10 mouse cellular contexts compared by ENCODE assay signal in genomic region chr8:26689479-26690177, GRCm38 (mm10).
DNase-seq lines count a peak whose midpoint lies in the region; ATAC-seq and TF ChIP-seq lines count a peak whose summit lies in the region.
"Had no signal": no experiment of that assay in that cellular context is flagged by ENCODE, and none has a peak within 500 bp of the region (broad histone marks: within the 10 kb centered on the region; RNA-seq: fewer than 3 reads in every experiment).

No protein-coding gene starts in this region.

- H3K9ac ChIP-seq in forebrain, embryonic 13.5 days = no peak overlapping the region
- H3K9ac ChIP-seq in forebrain, embryonic 11.5 days (ENCODE audit: low read length) = no peak overlapping the region
- H3K9ac ChIP-seq in intestine, postnatal 0 days (ENCODE audit: low read depth, low read length) = no peak overlapping the region
- H3K9ac ChIP-seq in stomach, postnatal 0 days (ENCODE audit: low read length) = no peak overlapping the region

- no peak for DNase-seq in forebrain, embryonic 11.5 days (ENCODE audit: low spot score)
- peak; percentile 2 to 5 for DNase-seq in urinary bladder, postnatal 36 days (ENCODE audit: low spot score in 2 of 2)
- DNase-seq in urinary bladder, postnatal 25 days (ENCODE audit: low spot score) = no peak
- no peak for DNase-seq in stomach, postnatal 0 days (ENCODE audit: low spot score)
- DNase-seq in right cerebral cortex, adult 18-20 months = no peak
- no peak for DNase-seq in adrenal gland, postnatal 10 days
- DNase-seq: right cerebral cortex, postnatal 25 days had no signal

- H3K4me2 ChIP-seq in forebrain, embryonic 13.5 days = no peak overlapping the region
- H3K4me2 ChIP-seq in forebrain, embryonic 11.5 days (ENCODE audit: low read depth, low read length, severe bottlenecking) = no peak overlapping the region
- H3K4me2 ChIP-seq in intestine, postnatal 0 days (replicated peaks; ENCODE audit: low read depth) = no peak overlapping the region
- H3K4me2 ChIP-seq in stomach, postnatal 0 days (replicated peaks; ENCODE audit: low read depth) = no peak overlapping the region

- no peaks in the 10 kb centered on the region for H3K27me3 ChIP-seq in forebrain, embryonic 13.5 days
- H3K27me3 ChIP-seq in forebrain, embryonic 11.5 days (ENCODE audit: control insufficient read depth, insufficient read depth, low read length) = no peaks in the 10 kb centered on the region
- H3K27me3 ChIP-seq in intestine, postnatal 0 days (replicated peaks; ENCODE audit: control insufficient read depth, insufficient read depth, low read length) = no peaks in the 10 kb centered on the region
- no peaks in the 10 kb centered on the region for H3K27me3 ChIP-seq in stomach, postnatal 0 days (ENCODE audit: control insufficient read depth, insufficient read depth, low read length)
- H3K27me3 ChIP-seq: megakaryocyte, embryonic 14.5 days had no signal

- H3K4me3 ChIP-seq in forebrain, embryonic 13.5 days = no peak overlapping the region
- no peak overlapping the region for H3K4me3 ChIP-seq in forebrain, embryonic 11.5 days (ENCODE audit: low read depth, low read length)
- no peak overlapping the region for H3K4me3 ChIP-seq in intestine, postnatal 0 days (ENCODE audit: low read depth, low read length)
- no peak overlapping the region for H3K4me3 ChIP-seq in stomach, postnatal 0 days (ENCODE audit: low read depth, low read length)
- H3K4me3 ChIP-seq: megakaryocyte, embryonic 14.5 days had no signal

- H3K4me1 ChIP-seq in forebrain, embryonic 13.5 days = peaks cover 23% of the 10 kb centered on the region
- no peaks in the 10 kb centered on the region for H3K4me1 ChIP-seq in forebrain, embryonic 11.5 days (replicated peaks; ENCODE audit: control insufficient read depth, insufficient read depth, low read length)
- no peaks in the 10 kb centered on the region for H3K4me1 ChIP-seq in intestine, postnatal 0 days (replicated peaks; ENCODE audit: control insufficient read depth, insufficient read depth, low read length)
- no peaks in the 10 kb centered on the region for H3K4me1 ChIP-seq in stomach, postnatal 0 days (replicated peaks; ENCODE audit: control insufficient read depth, insufficient read depth)
- H3K4me1 ChIP-seq: megakaryocyte, embryonic 14.5 days had no signal

- TF ChIP-seq EP300 in stomach, postnatal 0 days (optimal IDR thresholded peaks at IDR 0.05) = no peak

- H3K9me3 ChIP-seq in forebrain, embryonic 13.5 days (replicated peaks) = no peaks in the 10 kb centered on the region
- no peaks in the 10 kb centered on the region for H3K9me3 ChIP-seq in forebrain, embryonic 11.5 days (ENCODE audit: control insufficient read depth, low read length)
- no peaks in the 10 kb centered on the region for H3K9me3 ChIP-seq in intestine, postnatal 0 days (ENCODE audit: control insufficient read depth)
- H3K9me3 ChIP-seq in stomach, postnatal 0 days (ENCODE audit: control insufficient read depth, low read length) = no peaks in the 10 kb centered on the region

- peak; percentile 71 for ATAC-seq in forebrain, embryonic 13.5 days
- no peak for ATAC-seq in forebrain, embryonic 11.5 days (replicated peaks; ENCODE audit: low FRiP score)
- no peak for ATAC-seq in intestine, postnatal 0 days
- peak; percentile 74; the same call in 1 of the 2 replicates for ATAC-seq in stomach, postnatal 0 days (ENCODE audit: low FRiP score, low TSS enrichment)

- H3K36me3 ChIP-seq in forebrain, embryonic 13.5 days (ENCODE audit: poor library complexity, severe bottlenecking) = no peaks in the 10 kb centered on the region
- H3K36me3 ChIP-seq in forebrain, embryonic 11.5 days (ENCODE audit: control insufficient read depth, insufficient read depth, low read length) = no peaks in the 10 kb centered on the region
- no peaks in the 10 kb centered on the region for H3K36me3 ChIP-seq in intestine, postnatal 0 days (ENCODE audit: control insufficient read depth, insufficient read depth)
- no peaks in the 10 kb centered on the region for H3K36me3 ChIP-seq in stomach, postnatal 0 days (ENCODE audit: control insufficient read depth, insufficient read depth, low read length)

- H3K27ac ChIP-seq in forebrain, embryonic 13.5 days = peak overlapping the region; percentile 48; the same call in 1 of the 2 replicates
- no peak overlapping the region for H3K27ac ChIP-seq in forebrain, embryonic 11.5 days (ENCODE audit: low read depth, low read length)
- H3K27ac ChIP-seq in intestine, postnatal 0 days (ENCODE audit: low read depth, low read length) = no peak overlapping the region
- no peak overlapping the region for H3K27ac ChIP-seq in stomach, postnatal 0 days (replicated peaks)

- TF ChIP-seq CTCF in intestine, postnatal 0 days (IDR thresholded peaks at IDR 0.05; ENCODE audit: low read depth) = peak; percentile 8; the same call in 1 of the 2 replicates
- no peak for TF ChIP-seq CTCF in stomach, postnatal 0 days (IDR thresholded peaks at IDR 0.05; ENCODE audit: low read depth)

- 25% methylated on average over 10 of the region's 10 CpGs for WGBS in forebrain, embryonic 13.5 days
- WGBS in forebrain, embryonic 11.5 days = 52% methylated on average over 10 of the region's 10 CpGs
- WGBS in intestine, postnatal 0 days = 28% methylated on average over 10 of the region's 10 CpGs
- WGBS in stomach, postnatal 0 days = 26% methylated on average over 10 of the region's 10 CpGs

Comparison
In these comparisons a context has a peak if more than half of its experiments do, and no peak if none do; other contexts are left out.
1. ATAC-seq: peak in forebrain, embryonic 13.5 days (single experiment) and stomach, postnatal 0 days (single experiment); none in forebrain, embryonic 11.5 days (single experiment) and intestine, postnatal 0 days (single experiment).
2. DNase-seq: peak in urinary bladder, postnatal 36 days (2 of 2); none in forebrain, embryonic 11.5 days (single experiment), urinary bladder, postnatal 25 days (single experiment), stomach, postnatal 0 days (single experiment), right cerebral cortex, adult 18-20 months (single experiment) and adrenal gland, postnatal 10 days (single experiment).